Mouse (Mus musculus) macrophage (primary cell): ENCODE results near the gene Gprc5b. TPM values are rescaled to one million over a fixed set of nuclear protein-coding genes. Genes with fewer than 3 reads are reported as not detected.

Source experiments
- H3K27ac ChIP-seq: fragments of 350-480 bp; formaldehyde crosslinking; 2 replicates; pipeline ENCODE4 v1.9.0; 2021
- H3K36me3 ChIP-seq: fragments of 350-480 bp; formaldehyde crosslinking; 2 replicates; pipeline ENCODE4 v1.9.0; 2021; ENCODE audit errors: inconsistent target
- H3K4me3 ChIP-seq: fragments of 350-480 bp; formaldehyde crosslinking; 2 replicates; pipeline ENCODE4 v1.9.0; 2021; ENCODE audit errors: inconsistent target
- H3K79me2 ChIP-seq: fragments of 350-480 bp; formaldehyde crosslinking; 2 replicates; pipeline ENCODE4 v1.9.0; 2021; ENCODE audit errors: inconsistent target
- WGBS: methylation state at CpG from one replicate; pipeline ENCODE4 v1.1.7; 2026; ENCODE audit warnings: inconsistent platforms; ENCODE audit not compliant: missing documents; 5-methylcytosine and 5-hydroxymethylcytosine counted together
- polyA plus RNA-seq: library from polyadenylated mRNA; stranded (reverse); fragments of 250-400 nt; gene quantifications from 3 replicates; pipeline ENCODE4 v1.2.4, GENCODE M21; 2018; ENCODE audit warnings: inconsistent platforms

Gprc5b gene
- polyA plus RNA-seq, 1 experiment from 2014 or later, result 19.6 TPM

- Histone ChIP-seq H3K36me3 (no peaks in the 10 kb centered on the region), H3K79me2 (no peaks in the 10 kb centered on the region), H3K4me3 (no peak overlapping the region), H3K27ac (no peak overlapping the region)
- WGBS, result 94% methylated on average over 7 of the region's 7 CpGs
Observed at GRCm38 (mm10) chr7:118979121-118979520, 15.9 kb downstream of the Gprc5b start.

GRCm38 (mm10) chr7:118977167-118977543 is 17.9 kb downstream of the Gprc5b start:
- no peaks in the 10 kb centered on the region for H3K36me3 ChIP-seq
- 93% methylated on average over 10 of the region's 10 CpGs for WGBS
- no peak overlapping the region for H3K27ac ChIP-seq
- no peak overlapping the region for H3K4me3 ChIP-seq
- H3K79me2 ChIP-seq, result no peaks in the 10 kb centered on the region

DNA sequence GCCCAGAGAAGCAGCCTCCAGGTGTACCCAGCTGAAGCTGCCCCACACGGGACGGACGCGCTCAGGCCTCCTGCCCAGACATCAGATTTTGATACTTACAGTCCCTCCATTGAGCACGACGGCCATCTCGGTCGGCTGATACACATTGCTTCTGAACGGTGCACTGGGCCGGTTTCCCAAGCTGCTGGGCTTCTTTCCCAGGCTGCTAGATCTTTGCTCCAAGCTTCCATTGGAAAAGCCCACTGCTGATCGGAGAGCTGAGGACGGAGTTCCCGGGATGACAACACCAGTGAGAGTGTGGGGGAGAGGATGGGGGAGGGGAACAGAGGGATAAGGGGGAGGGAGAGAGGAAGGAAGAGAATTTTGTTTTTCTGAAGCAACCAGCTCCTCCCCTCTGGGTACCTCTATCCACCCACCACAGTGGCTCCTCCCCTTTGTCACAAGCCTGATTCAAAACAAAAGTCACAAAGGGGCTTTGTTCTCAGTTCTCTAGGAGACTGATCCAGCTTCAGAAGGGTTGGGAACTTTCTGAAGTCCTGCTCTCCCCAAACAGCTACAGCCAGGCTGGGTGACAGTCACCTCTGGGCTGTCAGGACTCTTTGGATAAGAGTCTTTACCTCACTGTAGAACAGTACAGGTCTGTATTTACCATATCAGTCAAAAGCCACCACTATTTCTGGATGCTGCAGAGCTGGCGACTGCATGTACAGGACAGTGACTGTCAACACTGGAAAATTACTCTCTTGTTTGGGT is 18.4 kb downstream of the Gprc5b start:
- Histone ChIP-seq H3K27ac (no peak overlapping the region), H3K36me3 (no peaks in the 10 kb centered on the region), H3K79me2 (no peaks in the 10 kb centered on the region), H3K4me3 (no peak overlapping the region)
- 14% methylated on average over 14 of the region's 14 CpGs for WGBS

- Histone ChIP-seq H3K4me3 (no peak overlapping the region), H3K27ac (no peak overlapping the region), H3K36me3 (no peaks in the 10 kb centered on the region), H3K79me2 (no peaks in the 10 kb centered on the region)
- 53% methylated on average over 3 of the region's 3 CpGs for WGBS
Observed at GRCm38 (mm10) chr7:118975837-118976236, 19.2 kb downstream of the Gprc5b start.

- 91% methylated on average over 4 of the region's 4 CpGs for WGBS
- Histone ChIP-seq H3K36me3 (no peaks in the 10 kb centered on the region), H3K27ac (no peak overlapping the region), H3K4me3 (no peak overlapping the region), H3K79me2 (no peaks in the 10 kb centered on the region)
Observed at GRCm38 (mm10) chr7:118973377-118973776, 21.6 kb downstream of the Gprc5b start.

DNA sequence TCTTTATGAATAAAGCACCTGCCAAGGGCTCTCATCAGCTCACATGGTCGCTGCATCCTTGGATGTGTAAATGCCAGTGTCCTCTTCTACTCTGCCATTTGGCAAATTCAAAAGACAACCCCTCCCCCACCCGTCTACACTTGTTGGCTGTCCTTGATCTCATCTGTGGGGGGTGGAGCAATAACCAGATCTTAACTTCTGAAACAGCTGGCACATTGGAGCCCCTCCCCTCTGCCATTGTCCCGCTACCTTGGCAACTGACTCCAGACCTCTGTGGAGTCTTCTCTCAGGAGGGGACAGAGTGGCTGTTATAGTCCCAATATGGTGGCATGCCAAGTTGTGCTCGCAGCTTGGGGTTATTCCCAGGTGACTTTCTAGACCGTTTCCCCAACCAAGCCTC is 22.7 kb downstream of the Gprc5b start:
- WGBS, result 95% methylated on average over 5 of the region's 5 CpGs
- H3K4me3 ChIP-seq, result no peak overlapping the region

GRCm38 (mm10) chr7:118971499-118971898 is 23.5 kb downstream of the Gprc5b start:
- no peak overlapping the region for H3K27ac ChIP-seq
- H3K79me2 ChIP-seq, result no peaks in the 10 kb centered on the region
- no peaks in the 10 kb centered on the region for H3K36me3 ChIP-seq
- 88% methylated on average over 8 of the region's 8 CpGs for WGBS
- no peak overlapping the region for H3K4me3 ChIP-seq

More for the DNA sequence above, 22.7 kb downstream of the Gprc5b start:
- H3K36me3 ChIP-seq, result no peaks in the 10 kb centered on the region
- no peak overlapping the region for H3K27ac ChIP-seq
- no peaks in the 10 kb centered on the region for H3K79me2 ChIP-seq

DNA sequence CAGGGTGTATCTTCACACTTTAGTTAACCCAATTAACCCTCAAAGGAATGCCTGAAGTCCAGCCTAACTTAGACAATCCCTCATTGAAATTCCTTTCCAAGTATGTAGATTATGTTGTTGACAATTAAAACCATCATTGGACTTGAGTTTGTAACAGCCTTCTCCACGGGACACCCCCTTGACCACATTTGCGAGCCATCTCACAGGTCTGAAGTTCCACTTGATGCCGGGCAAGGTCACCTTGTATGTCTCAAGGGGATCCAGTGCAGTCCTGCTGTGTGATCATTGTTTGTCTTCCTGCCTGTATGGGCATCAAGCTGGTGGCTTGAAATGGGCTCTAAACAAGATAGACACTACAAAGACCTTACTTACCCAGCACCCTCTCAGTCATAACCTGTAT is 26.1 kb downstream of the Gprc5b start:
- no peak overlapping the region for H3K4me3 ChIP-seq
- WGBS, result 91% methylated on average over 3 of the region's 3 CpGs
- no peaks in the 10 kb centered on the region for H3K36me3 ChIP-seq

GRCm38 (mm10) chr7:118965198-118965597 is 29.8 kb downstream of the Gprc5b start:
- WGBS, result 60% methylated on average over 7 of the region's 7 CpGs
- no peak overlapping the region for H3K4me3 ChIP-seq
- no peak overlapping the region for H3K27ac ChIP-seq
- no peaks in the 10 kb centered on the region for H3K79me2 ChIP-seq
- H3K36me3 ChIP-seq, result no peaks in the 10 kb centered on the region

More for the DNA sequence above, 26.1 kb downstream of the Gprc5b start:
- H3K27ac ChIP-seq, result no peak overlapping the region
- H3K79me2 ChIP-seq, result no peaks in the 10 kb centered on the region

GRCm38 (mm10) chr7:118964777-118965176 is 30.2 kb downstream of the Gprc5b start:
- no peak overlapping the region for H3K4me3 ChIP-seq
- H3K79me2 ChIP-seq, result no peaks in the 10 kb centered on the region
- H3K36me3 ChIP-seq, result no peaks in the 10 kb centered on the region
- WGBS, result 31% methylated on average over 2 of the region's 3 CpGs
- no peak overlapping the region for H3K27ac ChIP-seq

DNA sequence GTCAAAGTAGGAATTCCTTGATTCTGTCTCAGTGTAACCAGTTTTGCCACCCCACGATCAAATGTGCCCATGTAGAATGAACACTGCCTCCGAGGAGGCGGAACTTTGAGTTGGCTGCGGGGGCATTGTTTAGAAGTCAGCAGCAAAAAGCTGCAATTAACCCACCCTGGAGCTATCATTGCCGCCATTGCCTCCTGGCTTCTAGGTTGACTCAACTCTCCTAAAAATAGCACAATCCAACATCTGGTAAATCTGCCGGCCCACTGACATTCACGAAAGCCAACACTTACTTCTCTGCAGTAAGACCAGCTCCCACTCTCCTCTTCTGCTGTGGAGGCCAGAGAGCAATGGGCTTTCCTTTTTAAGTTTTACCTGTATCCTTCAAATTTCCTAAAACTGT is 35.8 kb downstream of the Gprc5b start:
- Histone ChIP-seq H3K36me3 (no peaks in the 10 kb centered on the region), H3K27ac (no peak overlapping the region), H3K79me2 (no peaks in the 10 kb centered on the region), H3K4me3 (no peak overlapping the region)
- WGBS, result 87% methylated on average over 7 of the region's 7 CpGs

DNA sequence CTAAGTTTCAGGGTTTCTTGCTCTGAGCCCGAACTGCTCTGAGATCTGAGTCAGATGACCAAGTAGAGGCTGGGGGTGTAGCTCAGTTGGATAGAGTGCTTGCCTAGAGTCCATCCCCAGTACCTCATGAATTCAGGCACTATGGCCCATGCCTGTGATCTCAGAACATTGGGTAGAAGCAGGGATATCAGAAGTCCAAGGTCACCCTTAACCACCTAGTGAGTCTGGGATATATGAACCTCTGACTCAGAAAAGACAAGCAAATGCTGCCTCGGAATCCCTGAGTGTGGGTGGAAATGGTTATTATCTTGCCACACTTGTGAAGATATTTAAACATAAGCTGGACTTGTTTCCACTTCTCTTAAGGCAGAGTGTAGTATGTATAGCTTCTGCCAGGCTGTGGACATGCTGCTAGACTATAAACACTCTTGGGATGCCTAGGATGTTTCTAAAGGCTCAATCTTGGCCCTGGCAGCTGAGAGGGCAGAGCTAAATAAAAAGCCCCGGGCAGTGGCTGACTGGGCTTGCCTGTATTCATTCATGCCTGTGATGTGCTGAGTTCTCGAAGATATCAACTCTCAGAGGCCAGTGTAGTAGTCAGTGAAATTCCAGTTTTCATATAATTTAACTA is 38.3 kb downstream of the Gprc5b start:
- no peaks in the 10 kb centered on the region for H3K36me3 ChIP-seq

GRCm38 (mm10) chr7:118954968-118955367 is 40.0 kb downstream of the Gprc5b start:
- Histone ChIP-seq H3K36me3 (no peaks in the 10 kb centered on the region), H3K27ac (no peak overlapping the region), H3K4me3 (no peak overlapping the region), H3K79me2 (no peaks in the 10 kb centered on the region)
- 100% methylated on average over 1 of the region's 1 CpGs for WGBS

More for the DNA sequence above, 38.3 kb downstream of the Gprc5b start:
- no peak overlapping the region for H3K4me3 ChIP-seq
- no peak overlapping the region for H3K27ac ChIP-seq
- no peaks in the 10 kb centered on the region for H3K79me2 ChIP-seq
- 96% methylated on average over 4 of the region's 4 CpGs for WGBS

- no peaks in the 10 kb centered on the region for H3K36me3 ChIP-seq
- H3K27ac ChIP-seq, result no peak overlapping the region
- no peak overlapping the region for H3K4me3 ChIP-seq
- no peaks in the 10 kb centered on the region for H3K79me2 ChIP-seq
- 80% methylated on average over 11 of the region's 11 CpGs for WGBS
Observed at GRCm38 (mm10) chr7:118953626-118954282, 41.3 kb downstream of the Gprc5b start.

DNA sequence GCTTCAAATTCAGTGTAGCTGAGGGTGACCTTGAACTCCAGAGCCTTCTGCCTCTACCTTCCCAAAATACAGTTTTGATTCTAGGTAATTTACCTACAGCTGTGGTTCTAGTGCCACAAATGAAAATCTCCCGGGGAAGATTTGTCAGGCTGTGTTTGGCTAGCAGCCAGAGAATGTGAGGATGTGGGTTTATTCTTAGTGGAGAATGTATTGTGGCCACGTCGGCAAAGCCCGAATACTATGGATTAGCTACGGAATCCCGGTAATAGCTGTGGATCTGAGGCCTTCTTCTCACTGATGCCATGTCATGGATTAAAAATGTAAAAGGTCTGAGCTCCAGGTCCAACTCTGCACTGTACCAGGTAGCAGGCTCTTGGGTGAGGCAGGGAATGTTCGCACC is 45.3 kb downstream of the Gprc5b start:
- 81% methylated on average over 7 of the region's 7 CpGs for WGBS
- no peak overlapping the region for H3K27ac ChIP-seq
- H3K36me3 ChIP-seq, result no peaks in the 10 kb centered on the region
- no peaks in the 10 kb centered on the region for H3K79me2 ChIP-seq
- no peak overlapping the region for H3K4me3 ChIP-seq
